Mouse (Mus musculus): ENCODE results near the gene Hic1. TPM values are rescaled to one million over a fixed set of nuclear protein-coding genes. Genes with fewer than 3 reads are reported as not detected.

The Hic1 gene
- 10 to 100 TPM; 15.3 to 19.2 TPM for total RNA-seq (2021)

- no peak for DNase-seq (ENCODE audit: low spot score)
- intact Hi-C loops (cut with DNase I): loop anchor here (1.0 to 10.0 kb wide), 5 partner anchors 188 to 345 kb away; partner anchors contain the start of genes Prpf8, Smg6 and Srr
Observed at GRCm38 (mm10) chr11:75169405-75170080, at the start of gene Hic1. Gene Hic1, minus strand, starts transcription at chr11:75169519.

DNA sequence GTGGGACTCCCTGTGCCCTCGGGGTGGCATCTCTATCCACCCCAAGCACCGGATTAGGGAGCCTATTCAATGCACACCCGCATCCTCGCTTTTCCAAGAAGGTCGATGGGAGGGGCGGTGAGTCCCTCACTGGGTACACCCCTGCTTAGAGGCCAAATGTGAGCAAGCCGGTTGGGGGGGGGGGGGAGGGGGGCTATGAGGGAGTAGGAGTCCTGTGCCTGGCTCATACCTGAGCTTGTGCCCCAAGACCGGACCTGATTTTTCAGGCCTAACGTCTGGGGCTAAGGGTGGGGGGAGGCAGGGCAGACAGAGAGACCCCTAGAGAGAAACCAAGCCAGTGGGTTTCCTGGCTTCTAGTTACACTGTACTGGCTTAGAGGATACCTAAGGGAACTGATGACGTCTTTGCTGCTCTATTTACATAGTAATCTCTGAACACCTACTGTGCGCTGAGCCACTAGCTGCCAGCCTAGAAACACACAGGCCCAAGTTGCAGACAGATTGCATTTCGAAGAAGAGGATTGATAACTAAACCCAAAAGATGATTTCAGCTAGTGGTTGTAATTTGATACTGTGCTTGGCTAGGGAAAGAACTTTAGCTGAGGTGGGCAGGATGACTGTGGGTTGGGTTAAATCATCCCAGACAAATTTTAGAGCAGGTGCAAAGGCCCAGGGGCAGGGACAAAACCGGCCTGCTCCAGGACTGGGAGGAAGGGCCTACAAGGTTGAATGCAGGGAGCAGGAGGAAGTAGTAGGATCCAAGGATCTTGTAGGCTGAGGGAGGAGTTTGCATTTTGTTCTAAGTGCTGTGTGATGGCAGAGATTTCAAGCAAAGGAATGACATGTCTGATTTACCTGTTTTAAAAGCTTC lies 45.0 kb upstream of the Hic1 start:
- intact Hi-C loops (cut with DNase I): no loop called here
- no peak for DNase-seq (ENCODE audit: low spot score)

DNA sequence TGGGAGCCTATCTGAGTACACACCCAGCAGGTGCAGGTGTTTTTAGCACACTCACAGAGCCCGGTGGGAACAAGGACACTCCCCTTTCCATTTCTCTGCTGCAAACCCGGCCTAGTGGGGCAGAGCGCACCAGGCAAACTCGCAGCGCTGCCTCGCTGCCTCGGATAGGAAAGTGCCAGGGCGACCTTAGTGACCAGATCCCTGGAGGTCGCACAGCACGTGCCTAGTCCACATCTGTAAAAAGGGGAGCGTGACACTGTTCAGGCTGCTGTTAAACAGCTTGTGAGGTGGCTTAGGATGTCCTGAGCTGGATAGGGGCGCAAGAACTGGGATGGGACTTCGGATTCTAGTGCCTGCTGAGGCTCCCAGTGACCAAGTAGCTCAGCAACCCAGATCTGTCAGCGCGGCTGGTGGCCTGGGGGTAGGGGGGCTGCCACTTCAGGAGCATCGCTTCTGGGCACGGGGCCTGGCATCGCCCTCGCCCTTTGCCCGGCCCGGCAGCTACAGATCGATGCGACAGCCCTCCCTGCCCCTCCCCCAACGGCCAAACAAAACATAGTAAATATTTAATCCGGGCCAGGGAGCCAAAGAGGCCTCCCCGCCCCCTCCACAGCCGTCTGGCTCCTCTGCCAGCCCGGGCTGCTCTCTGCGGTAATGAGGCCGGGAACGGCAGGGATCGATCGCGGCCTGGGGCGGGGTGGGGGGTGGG lies 44.2 kb upstream of the Hic1 start:
- DNase-seq (ENCODE audit: low spot score): no peak
- intact Hi-C loops (cut with DNase I): no loop called here

DNA sequence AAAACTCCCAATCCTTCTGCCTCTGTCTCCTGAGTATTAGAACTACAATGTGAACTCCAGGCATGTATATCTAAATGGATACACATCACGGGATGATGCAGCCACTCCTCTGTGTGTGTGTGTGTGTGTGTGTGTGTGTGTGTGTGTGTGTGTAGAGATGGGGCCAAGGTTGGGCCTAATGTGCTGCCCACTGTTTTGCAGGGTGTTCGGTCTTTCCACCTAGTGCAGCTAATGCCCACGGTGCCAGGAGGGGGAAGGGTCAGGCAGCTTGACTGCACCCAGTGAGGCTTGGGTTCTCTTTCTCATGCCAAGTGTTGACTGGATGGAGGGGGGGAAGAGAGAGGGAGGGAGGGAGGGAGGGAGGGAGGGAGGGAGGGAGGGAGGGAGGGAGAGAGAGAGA lies 43.6 kb upstream of the Hic1 start:
- intact Hi-C loops (cut with DNase I): no loop called here
- no peak for DNase-seq (ENCODE audit: low spot score)

DNA sequence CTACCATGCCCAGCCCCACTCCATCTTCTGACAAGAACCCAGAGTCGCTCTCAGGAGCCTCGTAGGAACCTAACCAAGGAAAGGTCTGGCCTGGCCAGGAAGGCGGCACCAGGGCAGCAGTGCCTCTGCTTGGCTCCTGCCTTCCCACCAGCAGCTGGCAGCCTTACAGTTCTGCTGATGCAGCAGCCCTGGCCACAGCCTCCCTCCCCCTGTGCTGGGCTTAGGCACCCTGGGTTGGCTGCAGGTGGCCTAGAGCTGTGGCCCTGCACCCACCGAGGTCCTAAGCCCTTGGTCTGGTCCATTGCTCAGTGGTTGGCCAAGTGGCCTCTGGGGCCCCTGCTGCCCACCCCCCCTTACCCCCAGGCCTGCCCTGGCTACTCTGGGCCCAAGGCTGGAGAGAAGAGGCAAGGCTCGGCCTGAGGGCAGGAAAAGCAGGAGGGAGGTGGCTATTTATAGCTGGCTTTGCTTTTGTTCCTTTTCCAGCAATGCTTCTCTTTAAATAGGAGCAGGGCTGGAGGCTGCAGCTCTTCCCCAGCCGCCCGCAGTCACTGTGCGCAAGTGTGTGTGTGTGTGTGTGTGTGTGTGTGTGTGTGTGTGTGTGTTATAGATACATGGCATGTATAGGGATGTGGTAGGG lies 42.8 kb upstream of the Hic1 start:
- DNase-seq (ENCODE audit: low spot score): no peak
- intact Hi-C loops (cut with DNase I): no loop called here

- no peak for DNase-seq (ENCODE audit: low spot score)
- intact Hi-C loops (cut with DNase I): no loop called here
Observed at GRCm38 (mm10) chr11:75210755-75211154, 41.4 kb upstream of the Hic1 start.

- no peak for DNase-seq (ENCODE audit: low spot score)
- intact Hi-C loops (cut with DNase I): no loop called here
Observed at GRCm38 (mm10) chr11:75210093-75210492, 40.8 kb upstream of the Hic1 start.

- DNase-seq (ENCODE audit: low spot score): no peak
- intact Hi-C loops (cut with DNase I): no loop called here
Observed at GRCm38 (mm10) chr11:75209363-75209762, 40.0 kb upstream of the Hic1 start.

DNA sequence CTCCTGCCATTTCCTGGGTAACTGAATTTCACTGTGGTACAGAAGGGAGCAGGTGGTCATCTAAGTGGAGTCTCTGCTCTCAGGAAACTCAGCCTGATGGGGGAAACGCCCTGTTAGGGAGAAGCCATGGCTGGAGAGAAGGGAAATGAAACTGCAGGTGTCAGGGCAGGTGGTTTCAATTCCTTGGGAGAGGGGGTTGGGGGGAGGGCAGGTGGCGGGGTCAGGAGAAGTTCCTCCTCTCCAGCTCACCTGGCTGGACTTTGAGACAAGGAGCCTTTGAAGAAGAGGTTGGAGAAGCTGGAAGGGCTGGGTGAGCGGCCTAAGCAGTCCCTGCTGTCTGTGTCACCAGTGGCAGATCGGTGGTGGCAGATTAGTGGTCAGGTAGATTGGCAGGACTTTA lies 37.0 kb upstream of the Hic1 start:
- intact Hi-C loops (cut with DNase I): no loop called here
- DNase-seq (ENCODE audit: low spot score): no peak

DNA sequence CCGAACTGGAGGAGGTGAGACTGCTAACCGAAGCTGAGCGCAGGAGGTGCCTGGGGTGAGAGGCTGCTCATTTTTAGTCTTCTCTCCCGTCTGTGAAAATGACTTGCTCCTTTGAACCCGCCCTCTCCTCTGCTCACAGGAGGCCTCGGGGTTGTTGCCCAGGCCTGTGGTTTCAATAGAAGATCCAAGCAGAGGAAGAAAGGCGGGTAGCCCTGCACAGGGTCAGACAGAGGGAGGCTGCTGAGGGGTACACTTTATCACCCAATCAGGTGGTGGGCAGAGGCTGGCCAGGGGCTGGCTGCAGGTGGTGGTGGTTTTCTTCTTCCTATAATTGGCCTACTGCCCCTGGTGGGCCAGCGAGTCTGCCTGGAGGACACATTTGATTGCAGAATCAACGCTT lies 35.2 kb upstream of the Hic1 start:
- DNase-seq (ENCODE audit: low spot score): no peak
- intact Hi-C loops (cut with DNase I): no loop called here

DNA sequence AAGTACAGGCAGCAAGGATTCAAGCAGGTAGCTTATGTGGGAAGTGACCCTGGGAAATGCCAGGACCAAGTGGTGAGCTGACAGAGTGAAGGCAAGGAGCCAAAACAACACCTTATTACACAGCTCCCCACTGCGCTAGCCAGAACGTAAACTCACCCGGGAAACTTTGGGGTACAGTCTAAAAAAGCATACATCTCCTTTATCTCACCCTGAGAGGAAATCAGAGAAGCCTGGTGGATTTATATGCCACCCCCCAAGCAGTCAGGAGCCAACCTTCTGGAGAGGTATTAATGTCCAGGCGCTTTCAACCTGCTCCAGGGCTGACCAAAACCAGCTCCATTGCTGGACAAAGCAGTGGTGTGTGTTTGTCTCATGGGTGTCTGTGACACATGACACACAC lies 34.6 kb upstream of the Hic1 start:
- DNase-seq (ENCODE audit: low spot score): no peak
- intact Hi-C loops (cut with DNase I): no loop called here

GRCm38 (mm10) chr11:75201721-75202120 lies 32.4 kb upstream of the Hic1 start:
- intact Hi-C loops (cut with DNase I): no loop called here

GRCm38 (mm10) chr11:75200935-75201334 lies 31.6 kb upstream of the Hic1 start:
- DNase-seq (ENCODE audit: low spot score): no peak
- intact Hi-C loops (cut with DNase I): no loop called here

More at GRCm38 (mm10) chr11:75201721-75202120, 32.4 kb upstream of the Hic1 start:
- no peak for DNase-seq (ENCODE audit: low spot score)

DNA sequence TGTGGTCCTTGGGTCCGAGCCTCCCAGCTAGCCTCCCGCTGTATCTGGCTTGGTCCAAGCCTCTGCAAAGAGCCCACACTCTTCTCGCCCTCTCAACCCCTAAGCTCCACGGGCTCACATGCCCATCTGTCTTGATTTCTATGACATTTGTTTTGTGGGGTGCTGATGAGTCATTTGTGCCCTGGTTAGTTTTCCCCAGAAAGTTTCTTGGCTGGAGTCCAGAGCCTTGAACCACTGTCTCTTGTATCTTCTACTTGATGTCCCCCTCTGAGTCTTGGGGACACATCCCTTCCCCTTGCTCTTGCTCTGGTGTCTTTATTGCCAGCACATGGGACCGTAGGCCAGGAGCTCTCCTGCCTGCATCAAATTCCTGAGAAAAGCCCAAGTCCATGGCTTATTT lies 30.6 kb upstream of the Hic1 start:
- intact Hi-C loops (cut with DNase I): no loop called here
- no peak for DNase-seq (ENCODE audit: low spot score)

DNA sequence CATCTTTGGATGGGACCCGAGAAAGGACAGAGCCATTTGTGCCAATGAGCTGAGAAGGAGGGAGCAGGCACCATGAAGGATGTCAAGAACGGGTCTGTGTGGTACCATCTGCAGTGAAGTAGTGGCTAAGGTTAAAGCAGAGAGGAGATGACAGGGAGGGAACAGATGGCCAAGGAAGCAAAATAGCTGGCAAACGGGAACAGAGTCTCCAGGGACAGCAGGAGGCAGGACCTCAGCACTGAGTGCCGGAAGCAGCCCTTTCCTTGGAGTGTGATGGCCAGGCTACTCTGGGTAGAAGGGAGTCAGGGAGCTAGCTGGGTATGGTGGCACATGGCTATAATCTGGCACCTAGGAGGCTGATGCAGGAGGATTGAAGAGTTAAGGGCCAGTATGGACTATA lies 29.5 kb upstream of the Hic1 start:
- intact Hi-C loops (cut with DNase I): no loop called here
- DNase-seq (ENCODE audit: low spot score): no peak

GRCm38 (mm10) chr11:75197956-75198355 lies 28.6 kb upstream of the Hic1 start:
- no peak for DNase-seq (ENCODE audit: low spot score)
- intact Hi-C loops (cut with DNase I): no loop called here

DNA sequence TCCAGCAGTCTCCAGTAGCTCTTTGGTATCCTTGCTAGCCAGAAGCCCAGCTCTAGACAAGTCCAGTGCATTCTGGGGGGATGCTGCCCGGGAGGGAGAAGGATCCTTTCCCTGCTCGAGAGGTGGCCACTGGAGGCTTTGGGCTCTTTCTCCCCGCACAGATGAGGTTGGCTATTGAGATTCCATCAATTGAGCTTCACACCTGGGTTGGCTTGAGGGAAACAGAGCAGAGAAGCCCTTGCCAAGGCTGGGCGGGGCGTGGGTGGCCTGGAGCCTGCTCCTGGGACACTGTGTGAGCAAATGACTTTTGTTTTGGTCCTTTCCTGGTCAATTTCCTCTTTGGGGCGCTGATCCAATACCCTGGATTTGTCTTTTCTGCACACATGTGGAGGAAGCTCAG lies 26.8 kb upstream of the Hic1 start:
- intact Hi-C loops (cut with DNase I): no loop called here
- DNase-seq (ENCODE audit: low spot score): no peak

- intact Hi-C loops (cut with DNase I): loop anchor here (2.0 kb wide), 1 partner anchor 38 kb away; no protein-coding TSS in a partner anchor
- DNase-seq (ENCODE audit: low spot score): no peak
Observed at GRCm38 (mm10) chr11:75194850-75195461, 25.6 kb upstream of the Hic1 start.

DNA sequence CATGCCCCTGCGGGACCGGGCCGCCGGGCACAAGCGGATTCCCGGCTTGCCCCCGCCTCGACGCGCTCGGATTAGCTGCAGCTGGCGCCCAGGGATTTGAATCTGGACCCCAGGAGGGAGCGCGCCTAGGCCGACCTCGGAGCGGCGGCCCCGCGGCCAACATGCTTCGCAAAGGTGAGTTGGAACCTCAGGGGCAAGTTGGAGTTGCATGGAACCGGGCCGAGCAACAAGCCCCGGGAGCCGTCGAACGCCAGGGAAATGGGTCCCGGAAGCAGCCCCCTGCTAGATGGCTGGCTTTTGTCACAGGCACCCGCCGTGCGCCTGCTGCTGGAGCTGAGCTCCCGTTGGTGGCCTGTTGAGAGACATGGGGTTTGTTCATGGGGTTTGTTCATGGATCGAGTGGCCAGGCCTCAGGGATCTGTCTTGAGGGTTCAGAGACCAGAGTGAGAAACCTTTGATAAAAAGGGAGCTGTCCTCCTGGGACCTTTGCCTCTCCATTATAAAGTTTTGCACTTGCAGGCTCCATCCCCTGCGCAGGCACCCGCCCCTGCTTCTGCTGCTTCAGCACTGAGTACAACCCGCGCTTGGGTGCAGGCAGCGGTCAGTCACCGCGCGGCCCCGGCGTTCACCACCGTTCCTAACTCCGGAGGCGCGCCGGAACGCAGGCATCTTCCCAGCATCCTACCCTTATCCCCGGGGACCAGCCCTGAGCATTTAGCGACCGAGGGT lies 25.0 kb upstream of the Hic1 start:
- no peak for DNase-seq (ENCODE audit: low spot score)
- intact Hi-C loops (cut with DNase I): loop anchor here (2.0 kb wide), 1 partner anchor 39 kb away; no protein-coding TSS in a partner anchor

Measured in heart, postnatal 25 days (tissue).